Mouse (Mus musculus): Measurements from ENCODE around the gene Kdm4a.

Kdm4a gene

GRCm38 (mm10) chr4:118179467-118180300 lies at the start of gene Kdm4a:
Gene Kdm4a, minus strand, starts transcription at chr4:118180043.
- peak; percentile 89 to 94 for DNase-seq (ENCODE audit: low spot score in 2 of 2)

GRCm38 (mm10) chr4:118229035-118229770 lies 49.4 kb upstream of the Kdm4a start:
- no peak for DNase-seq (ENCODE audit: low spot score in 2 of 2)

- DNase-seq (ENCODE audit: low spot score in 2 of 2), result no peak
These were observed 47.6 kb upstream of the Kdm4a start for GRCm38 (mm10) chr4:118227398-118227797.

GRCm38 (mm10) chr4:118221261-118221660 lies 41.4 kb upstream of the Kdm4a start:
- no peak for DNase-seq (ENCODE audit: low spot score in 2 of 2)

GRCm38 (mm10) chr4:118220756-118221155 lies 40.9 kb upstream of the Kdm4a start:
- DNase-seq (ENCODE audit: low spot score in 2 of 2), result no peak

GRCm38 (mm10) chr4:118219487-118219886 lies 39.6 kb upstream of the Kdm4a start:
- DNase-seq (ENCODE audit: low spot score in 2 of 2), result no peak

- DNase-seq (ENCODE audit: low spot score in 2 of 2), result no peak
These were observed 38.7 kb upstream of the Kdm4a start for GRCm38 (mm10) chr4:118218521-118218920.

GRCm38 (mm10) chr4:118216726-118217595 lies 37.1 kb upstream of the Kdm4a start:
- DNase-seq (ENCODE audit: low spot score in 2 of 2), result peak; percentile 29 to 50

GRCm38 (mm10) chr4:118214891-118215290 lies 35.0 kb upstream of the Kdm4a start:
- no peak for DNase-seq (ENCODE audit: low spot score in 2 of 2)

GRCm38 (mm10) chr4:118206918-118207640 lies 27.2 kb upstream of the Kdm4a start:
- no peak for DNase-seq (ENCODE audit: low spot score in 2 of 2)

- DNase-seq (ENCODE audit: low spot score in 2 of 2), result no peak
These were observed 26.1 kb upstream of the Kdm4a start for GRCm38 (mm10) chr4:118205906-118206305.

GRCm38 (mm10) chr4:118199093-118199492 lies 19.2 kb upstream of the Kdm4a start:
- DNase-seq (ENCODE audit: low spot score in 2 of 2), result no peak

GRCm38 (mm10) chr4:118198606-118199005 lies 18.8 kb upstream of the Kdm4a start:
- no peak for DNase-seq (ENCODE audit: low spot score in 2 of 2)

GRCm38 (mm10) chr4:118196185-118196584 lies 16.3 kb upstream of the Kdm4a start:
- DNase-seq (ENCODE audit: low spot score in 2 of 2), result no peak

GRCm38 (mm10) chr4:118180301-118181080 lies 648 bp upstream of the Kdm4a start:
- no peak for DNase-seq (ENCODE audit: low spot score in 2 of 2)

- no peak for DNase-seq (ENCODE audit: low spot score in 2 of 2)
These were observed 834 bp downstream of the Kdm4a start for GRCm38 (mm10) chr4:118178952-118179466.

GRCm38 (mm10) chr4:118172461-118172860 lies 7.4 kb downstream of the Kdm4a start:
- DNase-seq (ENCODE audit: low spot score in 2 of 2), result no peak

- no peak for DNase-seq (ENCODE audit: low spot score in 2 of 2)
These were observed 8.8 kb downstream of the Kdm4a start for GRCm38 (mm10) chr4:118171006-118171405.

GRCm38 (mm10) chr4:118162123-118162522 lies 17.7 kb downstream of the Kdm4a start:
- DNase-seq (ENCODE audit: low spot score in 2 of 2), result no peak

GRCm38 (mm10) chr4:118157666-118158065 lies 22.2 kb downstream of the Kdm4a start:
- no peak for DNase-seq (ENCODE audit: low spot score in 2 of 2)

Measured in frontal cortex, postnatal 14 days (tissue).